Mouse (Mus musculus): Measurements from ENCODE around the gene Cttn. TPM values are rescaled to one million over a fixed set of nuclear protein-coding genes. Genes with fewer than 3 reads are reported as not detected.

Cttn gene
- polyA plus RNA-seq, 1 experiment from 2014 or later: 208 TPM

GRCm38 (mm10) chr7:144415795-144416194, 55.0 kb downstream of the Cttn start:
- H3K4me1 ChIP-seq: peaks cover 43% of the 10 kb centered on the region
- ATAC-seq (ENCODE audit: low FRiP score, low read depth): no peak
- WGBS: 83% methylated on average over 4 of the region's 4 CpGs

GRCm38 (mm10) chr7:144414632-144415031, 56.2 kb downstream of the Cttn start:
- H3K4me1 ChIP-seq: peaks cover 32% of the 10 kb centered on the region
- H3K9ac ChIP-seq (replicated peaks): no peak overlapping the region
- no peaks in the 10 kb centered on the region; the same call in 1 of the 2 replicates for H3K27me3 ChIP-seq
- no peak overlapping the region for H3K4me2 ChIP-seq (replicated peaks)
- H3K27ac ChIP-seq (replicated peaks): no peak overlapping the region
- H3K36me3 ChIP-seq: peaks cover 20% of the 10 kb centered on the region
- H3K4me3 ChIP-seq: no peak overlapping the region
- no peaks in the 10 kb centered on the region for H3K9me3 ChIP-seq
- no peak for ATAC-seq (ENCODE audit: low FRiP score, low read depth)
- 89% methylated on average over 5 of the region's 5 CpGs for WGBS

More at GRCm38 (mm10) chr7:144415795-144416194, 55.0 kb downstream of the Cttn start:
- Histone ChIP-seq H3K9ac (replicated peaks) (no peak overlapping the region), H3K4me2 (replicated peaks) (no peak overlapping the region), H3K27ac (replicated peaks) (no peak overlapping the region), H3K27me3 (no peaks in the 10 kb centered on the region; the same call in 1 of the 2 replicates), H3K4me3 (no peak overlapping the region), H3K9me3 (no peaks in the 10 kb centered on the region), H3K36me3 (peaks cover 9% of the 10 kb centered on the region)

- Histone ChIP-seq H3K4me2 (replicated peaks) (no peak overlapping the region), H3K4me1 (peaks cover 14% of the 10 kb centered on the region), H3K9ac (replicated peaks) (no peak overlapping the region), H3K4me3 (no peak overlapping the region), H3K27ac (replicated peaks) (peak overlapping the region; percentile 58), H3K36me3 (peaks cover 21% of the 10 kb centered on the region), H3K9me3 (no peaks in the 10 kb centered on the region), H3K27me3 (no peaks in the 10 kb centered on the region)
- WGBS: 72% methylated on average over 22 of the region's 22 CpGs
- ATAC-seq (ENCODE audit: low FRiP score, low read depth): no peak
Measured at GRCm38 (mm10) chr7:144411967-144412906, 58.6 kb downstream of the Cttn start.

GRCm38 (mm10) chr7:144409682-144410081, 61.1 kb downstream of the Cttn start:
- Histone ChIP-seq H3K9me3 (no peaks in the 10 kb centered on the region), H3K36me3 (peaks cover 21% of the 10 kb centered on the region), H3K27me3 (no peaks in the 10 kb centered on the region), H3K4me3 (no peak overlapping the region), H3K9ac (replicated peaks) (no peak overlapping the region), H3K4me2 (replicated peaks) (no peak overlapping the region), H3K27ac (replicated peaks) (no peak overlapping the region), H3K4me1 (peaks cover 8% of the 10 kb centered on the region; the same call in 1 of the 2 replicates)
- no peak for ATAC-seq (ENCODE audit: low FRiP score, low read depth)
- 86% methylated on average over 18 of the region's 18 CpGs for WGBS

GRCm38 (mm10) chr7:144408464-144409000, 62.3 kb downstream of the Cttn start:
- no peak overlapping the region for H3K9ac ChIP-seq (replicated peaks)
- no peaks in the 10 kb centered on the region for H3K9me3 ChIP-seq
- ATAC-seq (ENCODE audit: low FRiP score, low read depth): no peak
- no peak overlapping the region for H3K4me2 ChIP-seq (replicated peaks)
- H3K4me3 ChIP-seq: no peak overlapping the region
- H3K4me1 ChIP-seq: peaks cover 8% of the 10 kb centered on the region; the same call in 1 of the 2 replicates
- H3K36me3 ChIP-seq: peaks cover 21% of the 10 kb centered on the region
- H3K27me3 ChIP-seq: no peaks in the 10 kb centered on the region
- no peak overlapping the region for H3K27ac ChIP-seq (replicated peaks)
- 87% methylated on average over 2 of the region's 2 CpGs for WGBS

GRCm38 (mm10) chr7:144407675-144408074, 63.1 kb downstream of the Cttn start:
- Histone ChIP-seq H3K4me1 (peaks cover 8% of the 10 kb centered on the region; the same call in 1 of the 2 replicates), H3K4me2 (replicated peaks) (no peak overlapping the region), H3K9me3 (no peaks in the 10 kb centered on the region), H3K27me3 (no peaks in the 10 kb centered on the region), H3K36me3 (peaks cover 21% of the 10 kb centered on the region), H3K27ac (replicated peaks) (no peak overlapping the region), H3K9ac (replicated peaks) (no peak overlapping the region), H3K4me3 (no peak overlapping the region)
- WGBS: 82% methylated on average over 4 of the region's 4 CpGs
- no peak for ATAC-seq (ENCODE audit: low FRiP score, low read depth)

GRCm38 (mm10) chr7:144402492-144402891, 68.3 kb downstream of the Cttn start:
- Histone ChIP-seq H3K4me3 (no peak overlapping the region), H3K4me2 (replicated peaks) (no peak overlapping the region), H3K27ac (replicated peaks) (no peak overlapping the region), H3K36me3 (no peaks in the 10 kb centered on the region), H3K27me3 (no peaks in the 10 kb centered on the region), H3K9ac (replicated peaks) (no peak overlapping the region), H3K4me1 (no peaks in the 10 kb centered on the region), H3K9me3 (no peaks in the 10 kb centered on the region)
- ATAC-seq (ENCODE audit: low FRiP score, low read depth): no peak
- WGBS: 79% methylated on average over 4 of the region's 4 CpGs

GRCm38 (mm10) chr7:144391727-144392126, 79.1 kb downstream of the Cttn start:
- WGBS: 89% methylated on average over 6 of the region's 6 CpGs
- no peak overlapping the region for H3K27ac ChIP-seq (replicated peaks)
- no peaks in the 10 kb centered on the region for H3K9me3 ChIP-seq
- no peak overlapping the region for H3K4me3 ChIP-seq
- no peaks in the 10 kb centered on the region for H3K4me1 ChIP-seq
- H3K9ac ChIP-seq (replicated peaks): no peak overlapping the region
- H3K27me3 ChIP-seq: no peaks in the 10 kb centered on the region
- no peak for ATAC-seq (ENCODE audit: low FRiP score, low read depth)
- H3K36me3 ChIP-seq: no peaks in the 10 kb centered on the region
- no peak overlapping the region for H3K4me2 ChIP-seq (replicated peaks)

- ATAC-seq (ENCODE audit: low FRiP score, low read depth): no peak
- Histone ChIP-seq H3K4me3 (no peak overlapping the region), H3K4me2 (replicated peaks) (no peak overlapping the region), H3K36me3 (no peaks in the 10 kb centered on the region), H3K9me3 (no peaks in the 10 kb centered on the region), H3K9ac (replicated peaks) (no peak overlapping the region), H3K27ac (replicated peaks) (no peak overlapping the region), H3K27me3 (no peaks in the 10 kb centered on the region), H3K4me1 (no peaks in the 10 kb centered on the region)
- WGBS: 47% methylated on average over 8 of the region's 8 CpGs
Measured at GRCm38 (mm10) chr7:144390676-144391075, 80.1 kb downstream of the Cttn start.

- H3K4me1 ChIP-seq: no peaks in the 10 kb centered on the region
Measured at GRCm38 (mm10) chr7:144389704-144390103, 81.1 kb downstream of the Cttn start.

GRCm38 (mm10) chr7:144387537-144387936, 83.3 kb downstream of the Cttn start:
- Histone ChIP-seq H3K27me3 (no peaks in the 10 kb centered on the region), H3K9me3 (no peaks in the 10 kb centered on the region), H3K27ac (replicated peaks) (no peak overlapping the region), H3K4me3 (no peak overlapping the region), H3K4me2 (replicated peaks) (no peak overlapping the region), H3K4me1 (no peaks in the 10 kb centered on the region), H3K9ac (replicated peaks) (no peak overlapping the region), H3K36me3 (no peaks in the 10 kb centered on the region)
- 94% methylated on average over 6 of the region's 6 CpGs for whole genome bisulfite sequencing
- no peak for ATAC-seq (ENCODE audit: low FRiP score, low read depth)

More at GRCm38 (mm10) chr7:144389704-144390103, 81.1 kb downstream of the Cttn start:
- Histone ChIP-seq H3K9me3 (no peaks in the 10 kb centered on the region), H3K4me3 (no peak overlapping the region), H3K4me2 (replicated peaks) (no peak overlapping the region), H3K36me3 (no peaks in the 10 kb centered on the region), H3K27me3 (no peaks in the 10 kb centered on the region), H3K27ac (replicated peaks) (no peak overlapping the region), H3K9ac (replicated peaks) (no peak overlapping the region)
- WGBS: 93% methylated on average over 2 of the region's 2 CpGs
- no peak for ATAC-seq (ENCODE audit: low FRiP score, low read depth)

Data from midbrain, embryonic 12.5 days (tissue).